Mouse (Mus musculus): ENCODE data around the gene Anxa5.

DNA sequence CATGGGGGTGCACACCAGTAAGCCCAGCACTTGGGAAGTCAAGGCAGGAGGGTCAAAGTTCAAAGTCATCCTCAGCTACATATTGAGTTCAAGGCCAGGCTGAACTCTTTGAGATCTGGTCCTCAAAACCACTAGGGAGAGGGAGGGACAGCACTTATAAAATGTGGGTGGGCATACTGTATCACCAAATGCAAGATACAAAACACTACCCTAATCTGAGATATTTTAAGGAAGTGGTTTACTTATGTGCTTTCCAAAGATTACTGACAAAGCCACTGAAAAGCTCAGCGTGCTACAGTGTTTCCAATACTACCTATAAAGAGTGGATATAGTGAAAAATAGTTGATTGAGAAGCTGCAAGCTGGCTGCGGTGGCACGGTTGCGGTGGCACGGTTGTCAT is 2.5 kb downstream of the Anxa5 start:
- TF ChIP-seq POLR2A (IDR thresholded peaks at IDR 0.05; ENCODE audit: borderline replicate concordance, control insufficient read depth, low read depth, low read length) (no peak), CTCF (IDR thresholded peaks at IDR 0.05; ENCODE audit: control insufficient read depth, insufficient read depth, low read length) (no peak)
